Mouse (Mus musculus) CH12.LX (cell line): Measurements from ENCODE around the gene Cryab. TPM values are rescaled to one million over a fixed set of nuclear protein-coding genes. Genes with fewer than 3 reads are reported as not detected.

ENCODE experiments used
- DNase-seq: peaks from one replicate; pipeline ENCODE4 v3.0.0-alpha.2; 2013; ENCODE audit errors: extremely low read depth
- H3K27ac ChIP-seq: 2 replicates; pipeline ENCODE4 v1.5.1; 2012; ENCODE audit warnings: low read depth, mild to moderate bottlenecking, control low read depth, moderate library complexity; ENCODE audit not compliant: insufficient read depth
- H3K27me3 ChIP-seq: replicated peaks from 2 replicates; pipeline ENCODE3; 2012; ENCODE audit warnings: inconsistent platforms
- H3K36me3 ChIP-seq, 2 experiments: replicated peaks in 1 of 2; 2 replicates each; pipeline versions ENCODE3 to v1.6.1; 2012; ENCODE audit warnings: inconsistent platforms in 1 of 2, low read length in 1 of 2, mild to moderate bottlenecking in 1 of 2, mixed read lengths in 1 of 2, moderate library complexity in 1 of 2; ENCODE audit not compliant: control insufficient read depth in 1 of 2, insufficient read depth in 1 of 2
- H3K4me1 ChIP-seq, 2 experiments: 2 replicates each; pipeline ENCODE4 v1.6.1; 2012; ENCODE audit warnings: inconsistent platforms in 1 of 2, moderate library complexity in 1 of 2; ENCODE audit not compliant: insufficient read depth in 2 of 2, control insufficient read depth in 1 of 2
- H3K4me2 ChIP-seq: 2 replicates; pipeline ENCODE4 v1.6.1; 2012; ENCODE audit warnings: low read depth, mild to moderate bottlenecking, control low read depth; ENCODE audit not compliant: poor library complexity, insufficient read depth, severe bottlenecking
- H3K4me3 ChIP-seq, 3 experiments: fragments of 150-350 bp in 1 of 3; sonication (generic) in 1 of 3; replicated peaks in 1 of 3; 2 replicates each; pipeline versions ENCODE3 to v1.5.1; 2011 to 2012; ENCODE audit warnings: low read depth in 2 of 3, low read length in 2 of 3, mild to moderate bottlenecking in 2 of 3, moderate library complexity in 2 of 3, control low read depth in 1 of 3, improper control_type of control experiment in 1 of 3, inconsistent platforms in 1 of 3, mixed read lengths in 1 of 3; ENCODE audit not compliant: poor library complexity in 1 of 3
- H3K79me2 ChIP-seq: replicated peaks from 2 replicates; pipeline ENCODE4 v1.6.1; 2012; ENCODE audit warnings: mild to moderate bottlenecking, moderate library complexity; ENCODE audit not compliant: control insufficient read depth, poor library complexity, insufficient read depth, severe bottlenecking; ENCODE audit errors: extremely low read depth
- H3K9ac ChIP-seq: 2 replicates; pipeline ENCODE4 v1.6.1; 2012; ENCODE audit warnings: low read depth, mild to moderate bottlenecking, control low read depth, moderate library complexity; ENCODE audit not compliant: insufficient read depth
- H3K9me3 ChIP-seq: replicated peaks from 2 replicates; pipeline ENCODE3; 2012; ENCODE audit warnings: low read length, inconsistent platforms, mixed read lengths
- BHLHE40 ChIP-seq: IDR thresholded peaks from 2 replicates; pipeline ENCODE4 v1.6.1; 2011; ENCODE audit warnings: mild to moderate bottlenecking, low read depth, low read length, improper control_type of control experiment
- CHD2 ChIP-seq: IDR thresholded peaks from 2 replicates; pipeline ENCODE4 v1.6.1; 2011; ENCODE audit warnings: low read length, improper control_type of control experiment
- CTCF ChIP-seq, 2 experiments: IDR thresholded peaks in 1 of 2; conservative IDR thresholded peaks in 1 of 2; 2 replicates each; pipeline ENCODE4 v1.5.1; 2011 to 2012; ENCODE audit warnings: low read depth in 2 of 2, low read length in 2 of 2, improper control_type of control experiment in 1 of 2, inconsistent platforms in 1 of 2, mild to moderate bottlenecking in 1 of 2, moderate library complexity in 1 of 2
- EP300 ChIP-seq: IDR thresholded peaks from 2 replicates; pipeline ENCODE4 v1.6.1; 2011; ENCODE audit warnings: low read length, improper control_type of control experiment
- ETS1 ChIP-seq: conservative IDR thresholded peaks from 2 replicates; pipeline ENCODE4 v1.6.1; 2012; ENCODE audit warnings: low read depth, mild to moderate bottlenecking, inconsistent platforms, low read length, improper control_type of control experiment, moderate library complexity
- GABPA ChIP-seq: IDR thresholded peaks from 2 replicates; pipeline ENCODE4 v1.6.1; 2012; ENCODE audit warnings: low read depth, low read length, improper control_type of control experiment, inconsistent platforms; ENCODE audit not compliant: insufficient replicate concordance
- HCFC1 ChIP-seq: IDR thresholded peaks from 2 replicates; pipeline ENCODE4 v1.6.1; 2012; ENCODE audit warnings: low read depth, mild to moderate bottlenecking, inconsistent platforms, low read length, improper control_type of control experiment
- JUN ChIP-seq: IDR thresholded peaks from 2 replicates; pipeline ENCODE4 v1.6.1; 2011; ENCODE audit warnings: low read depth, mild to moderate bottlenecking, low read length, improper control_type of control experiment, moderate library complexity; ENCODE audit not compliant: insufficient read depth
- MAX ChIP-seq: IDR thresholded peaks from 2 replicates; pipeline ENCODE4 v1.6.1; 2011; ENCODE audit warnings: low read length, improper control_type of control experiment
- MEF2A ChIP-seq: IDR thresholded peaks from 2 replicates; pipeline ENCODE4 v1.6.1; 2014; ENCODE audit warnings: low read depth, mild to moderate bottlenecking, inconsistent platforms, low read length, improper control_type of control experiment, borderline replicate concordance
- MXI1 ChIP-seq: IDR thresholded peaks from 2 replicates; pipeline ENCODE4 v1.6.1; 2011; ENCODE audit warnings: mild to moderate bottlenecking, low read depth, low read length, improper control_type of control experiment
- NELFE ChIP-seq: IDR thresholded peaks from 2 replicates; pipeline ENCODE4 v1.6.1; 2011; ENCODE audit warnings: low read depth, low read length, improper control_type of control experiment
- NRF1 ChIP-seq: IDR thresholded peaks from 2 replicates; pipeline ENCODE4 v1.6.1; 2014; ENCODE audit warnings: low read depth, mild to moderate bottlenecking, inconsistent platforms, low read length, improper control_type of control experiment, moderate library complexity
- PAX5 ChIP-seq: IDR thresholded peaks from 2 replicates; pipeline ENCODE4 v1.6.1; 2012; ENCODE audit warnings: low read length, inconsistent platforms, mixed read lengths
- RAD21 ChIP-seq: IDR thresholded peaks from 2 replicates; pipeline ENCODE4 v1.6.1; 2011; ENCODE audit warnings: low read depth, mild to moderate bottlenecking, low read length, improper control_type of control experiment, moderate library complexity
- RCOR1 ChIP-seq: conservative IDR thresholded peaks from 2 replicates; pipeline ENCODE4 v1.6.1; 2012; ENCODE audit warnings: low read depth, mild to moderate bottlenecking, inconsistent platforms, low read length, improper control_type of control experiment
- SIN3A ChIP-seq: IDR thresholded peaks from 2 replicates; pipeline ENCODE4 v1.6.1; 2012; ENCODE audit warnings: low read length, improper control_type of control experiment, inconsistent platforms
- SMC3 ChIP-seq: IDR thresholded peaks from 2 replicates; pipeline ENCODE4 v1.6.1; 2011; ENCODE audit warnings: low read depth, low read length, improper control_type of control experiment
- TBP ChIP-seq: conservative IDR thresholded peaks from 2 replicates; pipeline ENCODE4 v1.6.1; 2011; ENCODE audit warnings: low read depth, low read length, improper control_type of control experiment
- ZNF384 ChIP-seq: IDR thresholded peaks from 2 replicates; pipeline ENCODE4 v1.6.1; 2012; ENCODE audit warnings: low read depth, low read length, improper control_type of control experiment, inconsistent platforms
- dilution Hi-C: fragments of 300-500 bp; cut with MboI; formaldehyde crosslinking; loops from 2 replicates; pipeline ENCODE4 v1.14.3; 2020; ENCODE audit warnings: low sequenced_read_pairs; ENCODE audit not compliant: extremely low pct_unique_long_range_greater_than_20kb, extremely low pct_ligation_motif_present
- in situ Hi-C: fragments of 300-500 bp; cut with MboI; formaldehyde crosslinking; loops from 3 replicates; pipeline ENCODE4 v1.14.3; 2019; ENCODE audit warnings: low sequenced_read_pairs, low pct_ligation_motif_present, low pct_unique_long_range_greater_than_20kb, mixed read lengths
- polyA plus RNA-seq: library from polyadenylated mRNA; unstranded; fragments of >175 nt; gene quantifications from 2 replicates; pipeline ENCODE4 v1.2.1, GENCODE M21; 2012; ENCODE audit warnings: low read depth; ENCODE audit not compliant: insufficient read length
- total RNA-seq, 2 experiments: library from RNA; depleted of rRNA; stranded (reverse); fragments of 300-350 nt in 1 of 2; fragments of >200 nt in 1 of 2; gene quantifications; 2 replicates each; pipeline ENCODE4 v1.2.3; 2012 to 2014

The Cryab gene
- total and polyA plus RNA-seq, 3 experiments, result not detected

DNA sequence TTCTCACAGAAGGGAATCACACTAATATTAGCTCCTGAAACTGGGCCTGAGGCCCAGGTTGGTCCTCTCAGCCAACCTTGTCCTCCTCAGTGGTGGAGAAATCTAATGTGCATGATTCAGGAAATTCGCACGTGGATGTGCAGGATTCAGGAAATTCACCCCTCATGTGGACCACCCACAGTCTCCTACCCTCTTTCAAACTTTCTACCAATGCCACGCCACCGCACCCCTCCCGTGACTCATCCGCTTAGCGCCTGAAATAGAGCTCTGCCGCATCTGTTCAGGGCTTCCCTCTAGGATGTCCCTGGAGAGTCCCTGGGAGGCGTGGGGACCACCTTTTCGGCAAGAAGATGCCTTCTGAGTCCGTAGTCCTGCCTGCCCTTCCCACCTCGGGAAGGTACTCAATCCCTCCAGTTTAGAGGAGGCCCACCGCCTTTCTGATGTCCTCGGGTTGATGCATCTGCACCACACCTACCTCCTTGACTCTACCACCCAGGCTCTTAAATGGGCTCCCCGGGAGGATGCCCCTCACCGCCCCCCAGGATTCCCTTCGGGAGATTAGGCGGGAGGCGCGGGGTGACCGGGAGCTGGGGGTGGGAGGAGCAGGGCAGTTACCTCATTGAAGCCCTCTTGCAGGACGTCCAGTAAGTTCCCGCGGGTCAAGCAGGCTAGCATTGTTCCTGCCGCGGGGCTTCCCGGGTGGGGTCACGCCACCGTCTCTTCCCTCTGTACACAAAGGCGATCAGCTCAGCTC, 23.8 kb upstream of the Cryab start:
- dilution Hi-C loops, result no loop called here
- H3K79me2 ChIP-seq, result no peaks in the 10 kb centered on the region
- no peaks in the 10 kb centered on the region for H3K9me3 ChIP-seq
- H3K36me3 ChIP-seq, result no peaks in the 10 kb centered on the region
- H3K27ac ChIP-seq, result no peak overlapping the region
- no peak for DNase-seq
- H3K27me3 ChIP-seq, result no peaks in the 10 kb centered on the region
- no peak overlapping the region for H3K9ac ChIP-seq
- TF ChIP-seq ETS1 (no peak), JUN (no peak), RAD21 (no peak)
- H3K4me3 ChIP-seq, result peak overlapping the region in 1 of 3 experiments; percentile 7
- in situ Hi-C loops, result no loop called here
- peak overlapping the region; percentile 1 for H3K4me2 ChIP-seq
- H3K4me1 ChIP-seq, result peaks cover 0 to 7% of the 10 kb centered on the region in 2 experiments; a peak in 2 of 4 replicates

DNA sequence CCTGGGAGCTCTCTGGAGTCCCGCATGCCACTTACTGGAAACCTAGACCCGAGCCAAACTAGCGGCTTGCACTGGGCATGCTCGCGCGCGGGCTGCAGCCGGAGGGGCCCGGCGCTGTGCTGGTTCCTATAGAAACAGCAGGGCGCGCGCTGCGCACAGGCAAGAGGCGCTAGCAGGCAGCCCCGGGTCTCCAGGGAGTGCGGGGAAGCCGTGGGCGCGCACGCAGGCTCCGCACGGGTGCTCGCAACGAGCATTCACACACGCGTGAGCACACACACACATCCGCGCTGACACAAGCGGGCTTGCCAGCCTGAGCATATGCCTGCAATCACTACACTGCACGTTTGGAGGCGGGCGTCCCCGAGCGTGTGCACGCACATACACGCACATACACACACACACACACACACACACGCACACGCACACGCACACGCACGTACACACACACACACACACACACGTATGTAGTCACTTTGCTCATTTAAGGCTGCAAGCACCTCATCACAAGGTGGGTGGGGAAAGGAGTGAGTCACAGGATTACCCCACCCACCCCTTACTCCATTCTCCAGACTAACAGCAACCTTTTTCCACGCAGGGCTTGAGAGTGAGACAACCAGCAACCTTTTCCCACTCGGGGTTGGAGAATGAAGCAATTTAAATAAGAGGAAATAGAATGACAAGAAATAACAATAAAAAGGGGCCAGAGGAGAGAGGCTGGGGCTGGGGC, 23.0 kb upstream of the Cryab start:
- Histone ChIP-seq H3K27ac (no peak overlapping the region), H3K4me1 (peaks cover 0 to 7% of the 10 kb centered on the region in 2 experiments; a peak in 2 of 4 replicates), H3K4me2 (peak overlapping the region; percentile 1), H3K79me2 (no peaks in the 10 kb centered on the region), H3K27me3 (no peaks in the 10 kb centered on the region), H3K36me3 (no peaks in the 10 kb centered on the region), H3K4me3 (peak overlapping the region in 1 of 3 experiments; percentile 63), H3K9me3 (no peaks in the 10 kb centered on the region), H3K9ac (no peak overlapping the region)
- TF ChIP-seq ZNF384 (no peak), TBP (no peak), GABPA (no peak), BHLHE40 (peak; percentile 74), PAX5 (no peak), MAX (no peak), EP300 (no peak), CHD2 (no peak), MXI1 (0 out of 2 replicates have a peak, but pooled peaks have one; percentile 36), MEF2A (no peak), CTCF (conservative IDR thresholded peaks at IDR 0.05 in 1 of 2, IDR thresholded peaks at IDR 0.05 in 1 of 2; ENCODE audit: low read depth in 2 of 2, low read length in 2 of 2) (peak in 1 of 2 experiments; percentile 10; a peak in 1 of 4 replicates), NRF1 (peak; percentile 83), HCFC1 (no peak), SIN3A (no peak), RCOR1 (no peak), SMC3 (no peak), NELFE (no peak)
- dilution Hi-C loops, result no loop called here
- in situ Hi-C loops, result no loop called here
- no peak for DNase-seq
